Comparison of ENCODE assay signal across 8 mouse cellular contexts in genomic region chr7:25376556-25376955, GRCm38 (mm10). TPM values are rescaled to one million over a fixed set of nuclear protein-coding genes. Genes with fewer than 3 reads are reported as not detected.
A peak's percentile ranks its signal among the peaks of the same experiment; 100 is the strongest.
DNase-seq lines count a peak whose midpoint lies in the region; ATAC-seq and TF ChIP-seq lines count a peak whose summit lies in the region.

No protein-coding gene starts in this region.

- H3K4me3 ChIP-seq in ES-Bruce4 (ENCODE audit: low read depth, low read length): peak overlapping the region; percentile 57
- H3K4me3 ChIP-seq in forebrain, embryonic 11.5 days (ENCODE audit: low read depth, low read length): peak overlapping the region; percentile 22
- peak overlapping the region; percentile 54 for H3K4me3 ChIP-seq in heart, embryonic 16.5 days (ENCODE audit: low read length)
- peak overlapping the region; percentile 43 for H3K4me3 ChIP-seq in liver, embryonic 12.5 days
- peak overlapping the region; percentile 32 for H3K4me3 ChIP-seq in neural tube, embryonic 13.5 days

- 0 out of 2 replicates have a peak, but pooled peaks have one; percentile 22 for ATAC-seq in forebrain, embryonic 11.5 days (replicated peaks; ENCODE audit: low FRiP score)
- peak; percentile 69 for ATAC-seq in heart, embryonic 16.5 days (replicated peaks; ENCODE audit: extremely low read depth, insufficient read depth, low FRiP score)
- peak; percentile 44 for ATAC-seq in liver, embryonic 12.5 days
- peak; percentile 74 for ATAC-seq in neural tube, embryonic 13.5 days (ENCODE audit: low read depth)

- H3K9ac ChIP-seq in ES-Bruce4 (ENCODE audit: low read depth, poor library complexity, severe bottlenecking): peak overlapping the region; percentile 20; the same call in 1 of the 2 replicates
- no peak overlapping the region for H3K9ac ChIP-seq in forebrain, embryonic 11.5 days (ENCODE audit: low read length)
- peak overlapping the region; percentile 62 for H3K9ac ChIP-seq in heart, embryonic 16.5 days (ENCODE audit: low read length)
- H3K9ac ChIP-seq in liver, embryonic 12.5 days: peak overlapping the region; percentile 24; the same call in 1 of the 2 replicates
- H3K9ac ChIP-seq in neural tube, embryonic 13.5 days: no peak overlapping the region; the same call in 1 of the 2 replicates

- no peaks in the 10 kb centered on the region for H3K36me3 ChIP-seq in ES-Bruce4 (ENCODE audit: control insufficient read depth, insufficient read depth, low read length, poor library complexity, severe bottlenecking)
- no peaks in the 10 kb centered on the region for H3K36me3 ChIP-seq in forebrain, embryonic 11.5 days (ENCODE audit: control insufficient read depth, insufficient read depth, low read length)
- H3K36me3 ChIP-seq in heart, embryonic 16.5 days (ENCODE audit: control insufficient read depth, insufficient read depth): no peaks in the 10 kb centered on the region
- no peaks in the 10 kb centered on the region for H3K36me3 ChIP-seq in liver, embryonic 12.5 days
- H3K36me3 ChIP-seq in neural tube, embryonic 13.5 days: peaks cover 11% of the 10 kb centered on the region

- H3K4me1 ChIP-seq in ES-Bruce4 (ENCODE audit: control insufficient read depth, insufficient read depth, low read length): no peaks in the 10 kb centered on the region
- peaks cover 11% of the 10 kb centered on the region; the same call in 1 of the 2 replicates for H3K4me1 ChIP-seq in forebrain, embryonic 11.5 days (replicated peaks; ENCODE audit: control insufficient read depth, insufficient read depth, low read length)
- H3K4me1 ChIP-seq in heart, embryonic 16.5 days (ENCODE audit: control insufficient read depth, insufficient read depth, low read length): peaks cover 25% of the 10 kb centered on the region
- peaks cover 36% of the 10 kb centered on the region for H3K4me1 ChIP-seq in liver, embryonic 12.5 days
- peaks cover 19% of the 10 kb centered on the region for H3K4me1 ChIP-seq in neural tube, embryonic 13.5 days (replicated peaks)

- TF ChIP-seq CTCF in ES-Bruce4 (IDR thresholded peaks at IDR 0.05; ENCODE audit: low read depth, low read length): no peak

- H3K4me2 ChIP-seq in forebrain, embryonic 11.5 days (ENCODE audit: low read depth, low read length, severe bottlenecking): peak overlapping the region; percentile 42; the same call in 1 of the 2 replicates
- peak overlapping the region; percentile 62 for H3K4me2 ChIP-seq in heart, embryonic 16.5 days (ENCODE audit: low read depth, low read length)
- H3K4me2 ChIP-seq in liver, embryonic 12.5 days: peak overlapping the region; percentile 64
- peak overlapping the region; percentile 48 for H3K4me2 ChIP-seq in neural tube, embryonic 13.5 days

- no peaks in the 10 kb centered on the region for H3K27me3 ChIP-seq in ES-Bruce4 (ENCODE audit: control insufficient read depth, insufficient read depth, low read length, poor library complexity, severe bottlenecking)
- H3K27me3 ChIP-seq in forebrain, embryonic 11.5 days (ENCODE audit: control insufficient read depth, insufficient read depth, low read length): peaks cover 3% of the 10 kb centered on the region
- no peaks in the 10 kb centered on the region for H3K27me3 ChIP-seq in heart, embryonic 16.5 days (ENCODE audit: control insufficient read depth, insufficient read depth, low read length)
- H3K27me3 ChIP-seq in liver, embryonic 12.5 days (replicated peaks): no peaks in the 10 kb centered on the region; the same call in 1 of the 2 replicates
- H3K27me3 ChIP-seq in neural tube, embryonic 13.5 days: peaks cover 8% of the 10 kb centered on the region; the same call in 1 of the 2 replicates

- TF ChIP-seq EP300 in ES-Bruce4 (IDR thresholded peaks at IDR 0.05; ENCODE audit: insufficient read depth, low read depth, low read length): no peak

- no peak overlapping the region; the same call in 1 of the 2 replicates for H3K27ac ChIP-seq in ES-Bruce4 (ENCODE audit: insufficient read depth, low read length)
- no peak overlapping the region for H3K27ac ChIP-seq in forebrain, embryonic 11.5 days (ENCODE audit: low read depth, low read length)
- no peak overlapping the region for H3K27ac ChIP-seq in heart, embryonic 16.5 days (ENCODE audit: low read length)
- H3K27ac ChIP-seq in liver, embryonic 12.5 days: no peak overlapping the region
- no peak overlapping the region for H3K27ac ChIP-seq in neural tube, embryonic 13.5 days (replicated peaks)

- H3K9me3 ChIP-seq in ES-Bruce4 (replicated peaks; ENCODE audit: control insufficient read depth, insufficient read depth, low read length, poor library complexity, severe bottlenecking): no peaks in the 10 kb centered on the region
- H3K9me3 ChIP-seq in forebrain, embryonic 11.5 days (ENCODE audit: control insufficient read depth, low read length): no peaks in the 10 kb centered on the region
- H3K9me3 ChIP-seq in heart, embryonic 16.5 days (replicated peaks; ENCODE audit: control insufficient read depth, low read length): no peaks in the 10 kb centered on the region
- H3K9me3 ChIP-seq in liver, embryonic 12.5 days (replicated peaks): no peaks in the 10 kb centered on the region
- H3K9me3 ChIP-seq in neural tube, embryonic 13.5 days: no peaks in the 10 kb centered on the region

- WGBS in forebrain, embryonic 11.5 days: 4% methylated on average over 17 of the region's 17 CpGs
- 2% methylated on average over 17 of the region's 17 CpGs for WGBS in heart, embryonic 16.5 days
- WGBS in liver, embryonic 12.5 days (ENCODE audit: insufficient replicate concordance): 4% methylated on average over 17 of the region's 17 CpGs
- WGBS in neural tube, embryonic 13.5 days: 7% methylated on average over 17 of the region's 17 CpGs

- DNase-seq in c-Kit-positive CD71-positive TER-119-negative erythroid progenitor cells, embryonic 14.5 days (ENCODE audit: low read depth): peak; percentile 70
- DNase-seq in forebrain, embryonic 11.5 days (ENCODE audit: low spot score): peak; percentile 77
- DNase-seq in kidney, postnatal 36 days: peak; percentile 91 to 92
- peak; percentile 71 to 85 for DNase-seq in urinary bladder, postnatal 4 days (ENCODE audit: low spot score in 2 of 2)

- TF ChIP-seq POLR2A in ES-Bruce4 (IDR thresholded peaks at IDR 0.05; ENCODE audit: insufficient read depth, low read length): no peak

RNA-seq across cellular contexts. Expression of gene Cnfn, which starts 7.0 kb away (rescaled TPM):
- not detected in 2 replicates for polyA plus RNA-seq in ES-Bruce4 (2011; ENCODE audit: insufficient read depth, insufficient read length, low read depth, missing spikeins)
- 0.28 TPM in 1 of 2 replicates, not detected in the other for polyA plus RNA-seq in forebrain, embryonic 11.5 days (2014; fragmentation: Nextera tagmentation; extraction: Ambion mirVana)
- 0.74 and 0.87 TPM in 2 replicates for polyA plus RNA-seq in heart, embryonic 16.5 days (2015; fragmentation: Nextera tagmentation; extraction: Ambion mirVana)
- polyA plus RNA-seq in liver, embryonic 12.5 days (2016; fragmentation: Nextera tagmentation; extraction: Ambion mirVana): not detected in 2 replicates
- polyA plus RNA-seq in neural tube, embryonic 13.5 days (2015; fragmentation: Nextera tagmentation; extraction: Ambion mirVana): not detected in 2 replicates

RNA-seq across cellular contexts. Expression of gene Lipe, which starts 22.0 kb away (rescaled TPM):
- 18.0 and 18.9 TPM in 2 replicates for polyA plus RNA-seq in ES-Bruce4 (2011; ENCODE audit: insufficient read depth, insufficient read length, low read depth, missing spikeins)
- 3.0 and 3.8 TPM in 2 replicates for polyA plus RNA-seq in forebrain, embryonic 11.5 days (2014; fragmentation: Nextera tagmentation; extraction: Ambion mirVana)
- 8.3 and 8.6 TPM in 2 replicates for polyA plus RNA-seq in heart, embryonic 16.5 days (2015; fragmentation: Nextera tagmentation; extraction: Ambion mirVana)
- 2.9 and 3.3 TPM in 2 replicates for polyA plus RNA-seq in liver, embryonic 12.5 days (2016; fragmentation: Nextera tagmentation; extraction: Ambion mirVana)
- 9.9 and 11.4 TPM in 2 replicates for polyA plus RNA-seq in neural tube, embryonic 13.5 days (2015; fragmentation: Nextera tagmentation; extraction: Ambion mirVana)

RNA-seq across cellular contexts. Expression of gene Cxcl17, which starts 36.1 kb away (rescaled TPM):
- polyA plus RNA-seq in ES-Bruce4 (2011; ENCODE audit: insufficient read depth, insufficient read length, low read depth, missing spikeins): not detected in 2 replicates
- polyA plus RNA-seq in forebrain, embryonic 11.5 days (2014; fragmentation: Nextera tagmentation; extraction: Ambion mirVana): 0.69 TPM in 1 of 2 replicates, not detected in the other
- 0.38 and 0.41 TPM in 2 replicates for polyA plus RNA-seq in heart, embryonic 16.5 days (2015; fragmentation: Nextera tagmentation; extraction: Ambion mirVana)
- 0.30 TPM in 1 of 2 replicates, not detected in the other for polyA plus RNA-seq in liver, embryonic 12.5 days (2016; fragmentation: Nextera tagmentation; extraction: Ambion mirVana)
- polyA plus RNA-seq in neural tube, embryonic 13.5 days (2015; fragmentation: Nextera tagmentation; extraction: Ambion mirVana): 0.41 and 0.63 TPM in 2 replicates

RNA-seq across cellular contexts. Expression of gene Megf8, which starts 59.6 kb away (rescaled TPM):
- polyA plus RNA-seq in ES-Bruce4 (2011; ENCODE audit: insufficient read depth, insufficient read length, low read depth, missing spikeins): 22.2 and 25.7 TPM in 2 replicates
- 13.8 and 14.6 TPM in 2 replicates for polyA plus RNA-seq in forebrain, embryonic 11.5 days (2014; fragmentation: Nextera tagmentation; extraction: Ambion mirVana)
- polyA plus RNA-seq in heart, embryonic 16.5 days (2015; fragmentation: Nextera tagmentation; extraction: Ambion mirVana): 7.4 and 8.7 TPM in 2 replicates
- 2.6 TPM in 2 replicates for polyA plus RNA-seq in liver, embryonic 12.5 days (2016; fragmentation: Nextera tagmentation; extraction: Ambion mirVana)
- 18.3 TPM in 2 replicates for polyA plus RNA-seq in neural tube, embryonic 13.5 days (2015; fragmentation: Nextera tagmentation; extraction: Ambion mirVana)

Comparison
In these comparisons a context has a peak if more than half of its experiments do, and no peak if none do; other contexts are left out.
1. H3K9ac ChIP-seq: peak in ES-Bruce4 (single experiment), heart, embryonic 16.5 days (single experiment) and liver, embryonic 12.5 days (single experiment); none in forebrain, embryonic 11.5 days (single experiment) and neural tube, embryonic 13.5 days (single experiment).
2. ATAC-seq: peak in every context shown above with its lines; median percentile 74 in neural tube, embryonic 13.5 days; 69 in heart, embryonic 16.5 days; 44 in liver, embryonic 12.5 days; 22 in forebrain, embryonic 11.5 days.
3. Peak in every context shown above with its lines, with median percentiles within 50 percentile points of each other: H3K4me3 ChIP-seq, DNase-seq and H3K4me2 ChIP-seq.